Mouse (Mus musculus) hindbrain, embryonic 10.5 days (tissue): ENCODE data around the gene Gucy2g. TPM values are rescaled to one million over a fixed set of nuclear protein-coding genes. Genes with fewer than 3 reads are reported as not detected.
"Not testable (repeated sequence)": the region's sequence is repeated elsewhere in the genome, so short reads cannot be mapped to it uniquely, and the experiment has no call there.

Source experiments
- DNase-seq: peaks from one replicate; pipeline ENCODE4 v3.0.0-alpha.2; 2017; ENCODE audit warnings: low spot score
- H3K27ac ChIP-seq: fragments of 300-500 bp; sonication (generic); 2 replicates; pipeline ENCODE4 v1.5.1; 2016; ENCODE audit warnings: mild to moderate bottlenecking, moderate library complexity
- H3K27me3 ChIP-seq: fragments of 300-500 bp; sonication (generic); 2 replicates; pipeline ENCODE4 v1.6.1; 2016; ENCODE audit warnings: mild to moderate bottlenecking; ENCODE audit not compliant: poor library complexity, insufficient read depth, severe bottlenecking
- H3K36me3 ChIP-seq: fragments of 300-500 bp; sonication (generic); 2 replicates; pipeline ENCODE4 v1.6.1; 2016; ENCODE audit warnings: mild to moderate bottlenecking, moderate library complexity
- H3K4me1 ChIP-seq: fragments of 300-500 bp; sonication (generic); replicated peaks from 2 replicates; pipeline ENCODE4 v1.6.1; 2016; ENCODE audit warnings: mild to moderate bottlenecking
- H3K4me3 ChIP-seq: fragments of 300-500 bp; sonication (generic); 2 replicates; pipeline ENCODE4 v1.5.1; 2016; ENCODE audit warnings: mild to moderate bottlenecking, moderate library complexity
- H3K9me3 ChIP-seq: fragments of 300-500 bp; sonication (generic); 2 replicates; pipeline ENCODE4 v1.6.1; 2016; ENCODE audit warnings: mild to moderate bottlenecking, moderate library complexity
- WGBS: fragments of 180-500 bp; shearing (Covaris S2); methylation state at CpG from one replicate; pipeline ENCODE4 v1.1.7; 2016; 5-methylcytosine and 5-hydroxymethylcytosine counted together
- polyA plus RNA-seq: library from polyadenylated mRNA; unstranded; fragments of >200 nt; fragmentation: Nextera tagmentation; extraction: Ambion mirVana; gene quantifications from 2 replicates; pipeline ENCODE4 v1.2.1, GENCODE M21; 2016

Gene Gucy2g
- polyA plus RNA-seq, 1 experiment from 2014 or later: not detected

- no peak overlapping the region for H3K27ac ChIP-seq
- no peak for DNase-seq
- H3K4me1 ChIP-seq: peaks cover 5% of the 10 kb centered on the region; the same call in 1 of the 2 replicates
- H3K36me3 ChIP-seq: no peaks in the 10 kb centered on the region
- 91% methylated on average over 2 of the region's 2 CpGs for WGBS
- peaks cover 18% of the 10 kb centered on the region for H3K9me3 ChIP-seq
- no peaks in the 10 kb centered on the region for H3K27me3 ChIP-seq
- no peak overlapping the region for H3K4me3 ChIP-seq
Measured at GRCm38 (mm10) chr19:55166741-55167140, 74.3 kb downstream of the Gucy2g start.

- H3K4me3 ChIP-seq: no peak overlapping the region
- no peaks in the 10 kb centered on the region for H3K36me3 ChIP-seq
- H3K27ac ChIP-seq: no peak overlapping the region
- peaks cover 18% of the 10 kb centered on the region for H3K9me3 ChIP-seq
- H3K4me1 ChIP-seq: peaks cover 5% of the 10 kb centered on the region; the same call in 1 of the 2 replicates
- H3K27me3 ChIP-seq: no peaks in the 10 kb centered on the region
- no peak for DNase-seq
- 88% methylated on average over 4 of the region's 4 CpGs for WGBS
Measured at GRCm38 (mm10) chr19:55165954-55166353, 75.1 kb downstream of the Gucy2g start.

GRCm38 (mm10) chr19:55165183-55165865 lies 75.7 kb downstream of the Gucy2g start:
- H3K27ac ChIP-seq: no peak overlapping the region
- H3K36me3 ChIP-seq: no peaks in the 10 kb centered on the region
- WGBS: 88% methylated on average over 1 of the region's 1 CpGs
- DNase-seq: no peak
- H3K4me3 ChIP-seq: no peak overlapping the region
- peaks cover 14% of the 10 kb centered on the region for H3K9me3 ChIP-seq
- H3K27me3 ChIP-seq: no peaks in the 10 kb centered on the region
- H3K4me1 ChIP-seq: peaks cover 5% of the 10 kb centered on the region; the same call in 1 of the 2 replicates

DNA sequence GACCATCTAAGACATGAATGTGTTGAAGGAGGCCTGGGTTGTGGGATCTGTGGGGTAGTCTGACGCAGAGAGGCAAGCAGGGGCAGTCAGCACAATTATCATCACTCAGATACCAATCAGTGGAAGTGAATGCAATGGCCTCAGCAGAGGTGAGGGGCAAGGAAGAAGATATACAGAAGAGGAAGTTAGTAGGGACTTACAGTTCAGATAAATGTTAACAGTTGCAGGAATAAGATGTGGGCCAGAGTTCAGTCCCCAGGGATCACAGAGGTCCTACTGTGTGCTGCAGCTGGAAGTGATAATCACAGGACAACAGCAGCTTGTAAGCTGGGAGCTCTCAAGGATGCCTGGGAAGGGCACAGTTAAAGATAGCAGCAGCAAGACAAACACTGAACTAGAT lies 76.9 kb downstream of the Gucy2g start:
- Histone ChIP-seq H3K4me3 (no peak overlapping the region), H3K4me1 (peaks cover 5% of the 10 kb centered on the region; the same call in 1 of the 2 replicates), H3K27me3 (no peaks in the 10 kb centered on the region), H3K9me3 (peaks cover 2% of the 10 kb centered on the region; the same call in 1 of the 2 replicates), H3K27ac (no peak overlapping the region), H3K36me3 (no peaks in the 10 kb centered on the region)
- no peak for DNase-seq
- 78% methylated on average over 1 of the region's 1 CpGs for WGBS

DNA sequence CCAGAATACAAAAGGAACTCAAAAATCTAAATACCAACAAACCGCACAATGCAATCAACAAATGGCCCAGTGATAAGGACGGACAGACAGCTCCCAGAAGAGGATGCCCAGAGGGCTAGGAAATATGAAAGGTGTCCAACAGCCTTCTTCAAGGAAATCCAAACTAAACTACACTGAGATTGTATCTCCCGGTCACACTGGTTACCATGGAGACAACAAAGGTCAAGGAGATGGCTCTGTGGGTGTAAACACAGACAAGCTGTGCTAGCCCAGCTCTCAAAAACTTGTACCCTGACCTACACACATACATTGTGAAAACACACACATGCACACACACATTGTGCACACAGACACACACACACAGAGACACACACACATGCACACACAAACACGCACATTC lies 78.8 kb downstream of the Gucy2g start:
- no peaks in the 10 kb centered on the region for H3K27me3 ChIP-seq
- no peaks in the 10 kb centered on the region for H3K36me3 ChIP-seq
- H3K4me3 ChIP-seq: no peak overlapping the region
- H3K9me3 ChIP-seq: no peaks in the 10 kb centered on the region
- no peak for DNase-seq
- peaks cover 5% of the 10 kb centered on the region; the same call in 1 of the 2 replicates for H3K4me1 ChIP-seq
- WGBS: 83% methylated on average over 4 of the region's 4 CpGs
- H3K27ac ChIP-seq: no peak overlapping the region

DNA sequence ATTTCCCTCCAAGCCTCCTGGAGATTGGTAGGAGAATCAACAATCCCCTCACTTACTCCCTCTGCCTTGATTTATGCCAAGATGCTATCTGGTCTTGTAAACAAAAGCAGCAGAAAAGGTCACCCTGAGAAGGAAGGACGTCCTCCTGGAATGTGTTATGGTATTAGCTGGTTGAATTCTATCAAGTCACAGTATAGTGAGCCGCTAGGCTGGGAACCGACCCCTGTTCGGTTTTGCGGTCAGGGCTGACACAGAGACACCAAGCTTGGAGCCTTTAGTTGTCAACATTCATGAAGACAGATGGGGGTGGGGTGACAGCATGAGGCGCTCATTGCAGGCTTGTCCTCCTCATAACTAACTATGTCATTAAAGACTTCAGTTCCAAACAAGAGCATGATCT lies 81.2 kb downstream of the Gucy2g start:
- H3K27ac ChIP-seq: no peak overlapping the region
- H3K4me1 ChIP-seq: peaks cover 5% of the 10 kb centered on the region; the same call in 1 of the 2 replicates
- H3K4me3 ChIP-seq: no peak overlapping the region
- no peaks in the 10 kb centered on the region for H3K9me3 ChIP-seq
- DNase-seq: no peak
- 85% methylated on average over 6 of the region's 6 CpGs for WGBS
- no peaks in the 10 kb centered on the region for H3K27me3 ChIP-seq
- no peaks in the 10 kb centered on the region for H3K36me3 ChIP-seq

DNA sequence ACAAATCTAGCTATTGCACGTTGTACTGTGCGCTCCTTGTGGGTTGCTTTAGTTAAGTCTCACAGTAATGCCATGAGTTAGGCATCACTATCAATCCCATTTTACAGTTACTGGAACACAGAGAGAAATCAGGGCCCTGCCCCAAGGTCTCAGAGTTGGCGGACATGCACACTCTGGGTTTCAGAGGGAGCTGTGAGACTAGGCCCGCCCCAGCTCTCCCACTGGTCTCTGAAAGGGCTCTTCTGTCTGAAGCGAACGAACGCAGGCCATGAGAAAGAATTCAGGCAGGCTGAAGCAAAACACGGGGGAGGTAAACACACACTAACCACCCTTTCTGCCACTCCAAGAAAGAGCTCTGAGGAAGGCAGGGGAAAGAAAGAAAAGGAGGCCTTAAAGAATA lies 82.4 kb downstream of the Gucy2g start:
- DNase-seq: no peak

GRCm38 (mm10) chr19:55157029-55157428 lies 84.0 kb downstream of the Gucy2g start:
- no peak for DNase-seq
- Histone ChIP-seq H3K9me3 (no peaks in the 10 kb centered on the region), H3K36me3 (no peaks in the 10 kb centered on the region), H3K4me1 (no peaks in the 10 kb centered on the region; the same call in 1 of the 2 replicates), H3K27ac (0 out of 2 replicates have a peak overlapping the region, but pooled peaks have one; percentile 16), H3K27me3 (no peaks in the 10 kb centered on the region), H3K4me3 (no peak overlapping the region)
- 84% methylated on average over 7 of the region's 7 CpGs for WGBS

More for the DNA sequence above, 82.4 kb downstream of the Gucy2g start:
- H3K27me3 ChIP-seq: no peaks in the 10 kb centered on the region
- H3K9me3 ChIP-seq: no peaks in the 10 kb centered on the region
- no peak overlapping the region for H3K4me3 ChIP-seq
- peak overlapping the region; percentile 53 for H3K27ac ChIP-seq
- no peaks in the 10 kb centered on the region for H3K36me3 ChIP-seq
- 59% methylated on average over 8 of the region's 8 CpGs for WGBS
- H3K4me1 ChIP-seq: peaks cover 5% of the 10 kb centered on the region; the same call in 1 of the 2 replicates

DNA sequence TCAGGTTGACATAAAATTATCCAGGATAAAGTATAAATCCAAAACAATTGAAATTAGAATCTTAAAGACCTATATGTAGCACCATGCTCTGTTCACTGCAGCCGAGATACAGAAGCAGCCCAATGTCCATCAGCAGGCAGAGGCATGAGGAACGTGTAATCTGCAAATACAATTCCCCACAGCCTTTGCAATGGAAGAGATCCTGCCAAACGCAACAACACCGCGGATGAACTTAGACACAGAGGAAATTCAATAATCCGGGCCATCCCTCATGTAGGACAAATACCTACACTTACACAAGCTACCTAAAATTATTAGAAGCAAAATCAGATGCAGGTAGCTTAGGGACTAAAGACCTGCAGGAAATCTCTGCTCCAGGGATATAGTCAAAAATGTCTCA lies 88.1 kb downstream of the Gucy2g start:
- Histone ChIP-seq H3K36me3 (no peaks in the 10 kb centered on the region), H3K4me1 (no peaks in the 10 kb centered on the region), H3K4me3 (no peak overlapping the region), H3K27ac (no peak overlapping the region), H3K27me3 (no peaks in the 10 kb centered on the region), H3K9me3 (no peaks in the 10 kb centered on the region)
- 94% methylated on average over 6 of the region's 6 CpGs for WGBS
- no peak for DNase-seq

DNA sequence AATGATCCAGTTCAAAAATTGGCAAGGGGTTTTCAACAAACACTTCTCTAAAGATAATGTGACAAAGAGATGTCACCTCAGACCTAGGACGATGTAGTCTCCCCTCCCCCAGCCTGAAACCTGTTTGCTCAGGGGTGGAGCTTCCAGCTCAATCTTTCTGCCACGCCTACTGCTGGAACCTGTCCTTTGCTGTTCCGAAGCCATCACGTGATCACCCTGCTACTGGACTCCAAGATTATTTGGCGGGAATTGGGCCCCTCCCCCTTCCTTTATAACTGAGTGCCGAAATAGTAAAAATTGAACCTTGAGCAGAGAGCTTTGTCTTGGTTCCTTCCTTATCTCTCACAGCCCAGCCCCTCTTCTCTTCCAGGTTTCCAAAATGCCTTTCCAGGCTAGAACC lies 88.8 kb downstream of the Gucy2g start:
- H3K9me3 ChIP-seq, DNase-seq, H3K27me3 ChIP-seq, H3K4me3 ChIP-seq, H3K27ac ChIP-seq, H3K4me1 ChIP-seq, H3K36me3 ChIP-seq: not testable (repeated sequence)
- WGBS: 76% methylated on average over 6 of the region's 6 CpGs

- H3K27me3 ChIP-seq: no peaks in the 10 kb centered on the region
- no peaks in the 10 kb centered on the region for H3K9me3 ChIP-seq
- H3K27ac ChIP-seq: no peak overlapping the region
- H3K36me3 ChIP-seq: no peaks in the 10 kb centered on the region
- peak; percentile 30 for DNase-seq
- WGBS: 75% methylated on average over 6 of the region's 6 CpGs
- H3K4me1 ChIP-seq: peaks cover 16% of the 10 kb centered on the region
- no peak overlapping the region for H3K4me3 ChIP-seq
Measured at GRCm38 (mm10) chr19:55149646-55150045, 91.4 kb downstream of the Gucy2g start.

DNA sequence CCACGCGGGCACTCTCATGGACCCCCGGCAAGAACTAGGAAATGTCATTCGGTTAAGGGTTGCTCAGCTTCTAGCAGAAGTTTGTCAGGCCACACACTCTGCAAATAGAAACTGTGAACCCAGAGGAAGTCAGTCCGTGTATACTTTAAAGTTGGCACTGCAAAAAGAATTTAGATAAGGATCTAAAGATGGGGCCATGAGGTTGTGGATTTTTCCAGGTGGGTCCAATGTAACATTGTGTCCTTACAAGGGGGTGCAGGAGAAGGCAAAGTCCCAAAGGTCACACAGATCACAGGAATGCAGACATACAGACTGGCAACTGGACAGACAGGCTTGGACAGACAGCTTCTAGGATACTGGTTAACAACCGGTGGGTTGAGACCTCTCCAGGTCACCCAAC lies 92.9 kb downstream of the Gucy2g start:
- Histone ChIP-seq H3K27ac (peak overlapping the region; percentile 35; the same call in 1 of the 2 replicates), H3K27me3 (no peaks in the 10 kb centered on the region), H3K9me3 (no peaks in the 10 kb centered on the region), H3K36me3 (no peaks in the 10 kb centered on the region), H3K4me3 (no peak overlapping the region), H3K4me1 (peaks cover 31% of the 10 kb centered on the region)
- WGBS: 89% methylated on average over 6 of the region's 6 CpGs
- DNase-seq: no peak
